Mouse (Mus musculus) regulatory T cell (primary cell): ENCODE measurements around the gene Pex1.
"Not testable (repeated sequence)": the region's sequence is repeated elsewhere in the genome, so short reads cannot be mapped to it uniquely, and the experiment has no call there.

Source experiments
- in situ Hi-C: fragments of 300-600 bp; cut with MboI, MseI; formaldehyde crosslinking; loops from one replicate; pipeline ENCODE4 v1.15.1; 2025; ENCODE audit warnings: high pct_unique_total_duplicates

Gene Pex1

GRCm38 (mm10) chr5:3644621-3645020 is 48.8 kb downstream of the Pex1 start:
- in situ Hi-C loops: loop anchor here (10.0 kb wide), 1 partner anchor 160 kb away; the partner anchor contains the start of genes Ankib1 and Krit1

GRCm38 (mm10) chr5:3645326-3645725 is 49.5 kb downstream of the Pex1 start:
- in situ Hi-C loops: loop anchor here (10.0 kb wide), 1 partner anchor 159 kb away; the partner anchor contains the start of genes Ankib1 and Krit1

- in situ Hi-C loops: loop anchor here (10.0 kb wide), 1 partner anchor 158 kb away; the partner anchor contains the start of genes Ankib1 and Krit1
Measured at GRCm38 (mm10) chr5:3646539-3646938, 50.7 kb downstream of the Pex1 start.

- in situ Hi-C loops: loop anchor here (10.0 kb wide), 1 partner anchor 158 kb away; the partner anchor contains the start of genes Ankib1 and Krit1
Measured at GRCm38 (mm10) chr5:3646991-3647707, 51.3 kb downstream of the Pex1 start.

- in situ Hi-C loops: loop anchor here (10.0 kb wide), 1 partner anchor 157 kb away; the partner anchor contains the start of genes Ankib1 and Krit1
Measured at GRCm38 (mm10) chr5:3647708-3648121, 51.8 kb downstream of the Pex1 start.

GRCm38 (mm10) chr5:3648206-3648848 is 52.5 kb downstream of the Pex1 start:
- in situ Hi-C loops: loop anchor here (10.0 kb wide), 1 partner anchor 156 kb away; the partner anchor contains the start of genes Ankib1 and Krit1

GRCm38 (mm10) chr5:3648849-3649210 is 53.0 kb downstream of the Pex1 start:
- in situ Hi-C loops: loop anchor here (10.0 kb wide), 1 partner anchor 156 kb away; the partner anchor contains the start of genes Ankib1 and Krit1

GRCm38 (mm10) chr5:3650881-3651280 is 55.0 kb downstream of the Pex1 start, which contains the start of gene Tmbim7:
Gene Tmbim7, plus strand, starts transcription at chr5:3651181.
- in situ Hi-C loops: no loop called here

GRCm38 (mm10) chr5:3651621-3652020 is 55.8 kb downstream of the Pex1 start:
- in situ Hi-C loops: no loop called here

- in situ Hi-C loops: not testable (repeated sequence)
Measured at GRCm38 (mm10) chr5:3652903-3653575, 57.2 kb downstream of the Pex1 start.

- in situ Hi-C loops: no loop called here
Measured at GRCm38 (mm10) chr5:3653801-3654200, 57.9 kb downstream of the Pex1 start.

- in situ Hi-C loops: no loop called here
Measured at GRCm38 (mm10) chr5:3657085-3657484, 61.2 kb downstream of the Pex1 start, which contains the start of gene Gatad1. Gene Gatad1, minus strand, starts transcription at chr5:3657185.

GRCm38 (mm10) chr5:3665225-3665624 is 69.4 kb downstream of the Pex1 start:
- in situ Hi-C loops: no loop called here

- in situ Hi-C loops: no loop called here
Measured at GRCm38 (mm10) chr5:3666585-3666984, 70.7 kb downstream of the Pex1 start.

- in situ Hi-C loops: no loop called here
Measured at GRCm38 (mm10) chr5:3669938-3670554, 74.2 kb downstream of the Pex1 start.
